Mouse (Mus musculus) small intestine, adult 2 months (tissue): ENCODE results near the gene Gm29427.
"Not testable (repeated sequence)": the region's sequence is repeated elsewhere in the genome, so short reads cannot be mapped to it uniquely, and the experiment has no call there.

ENCODE experiments used
- CTCF ChIP-seq: fragments of 200-500 bp; IDR thresholded peaks from 2 replicates; pipeline ENCODE4 v1.5.1; 2012; ENCODE audit warnings: low read depth, mild to moderate bottlenecking, control low read depth, inconsistent platforms, low read length, moderate library complexity, mixed read lengths; ENCODE audit not compliant: insufficient replicate concordance, insufficient read length; ENCODE audit errors: extremely low read depth
- POLR2A ChIP-seq: fragments of 200-500 bp; IDR thresholded peaks from 2 replicates; pipeline ENCODE4 v1.6.1; 2012; ENCODE audit warnings: low read depth, mild to moderate bottlenecking, control low read depth, inconsistent platforms, low read length, moderate library complexity

DNA sequence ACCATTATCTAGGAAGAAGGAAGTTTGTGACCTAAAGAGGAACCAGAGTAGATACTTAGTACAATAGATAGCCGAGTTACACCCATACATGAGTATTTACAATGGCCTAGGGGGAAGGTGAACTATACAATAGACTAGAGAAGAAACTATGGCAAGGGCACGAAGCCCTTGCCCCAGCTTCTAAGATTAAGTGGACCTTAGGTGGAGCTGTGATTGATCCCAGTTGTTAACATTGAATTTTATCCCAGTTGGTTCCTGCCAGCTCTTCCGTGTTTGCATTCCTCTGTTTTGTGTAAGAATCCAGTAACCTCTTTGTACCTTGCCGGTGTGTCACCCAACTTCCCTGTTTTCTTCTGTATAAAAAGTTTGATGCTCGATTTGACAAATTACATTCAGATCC lies 52.0 kb downstream of the Gm29427 start:
- TF ChIP-seq POLR2A, CTCF: not testable (repeated sequence)
